Mouse (Mus musculus) CH12F3 (cell line): ENCODE measurements around the gene Arhgap22.

ENCODE experiments used
- in situ Hi-C: fragments of 300-500 bp; cut with MboI; formaldehyde crosslinking; loops from 2 replicates; pipeline ENCODE4 v1.14.3; 2020; ENCODE audit warnings: low sequenced_read_pairs

Gene Arhgap22

DNA sequence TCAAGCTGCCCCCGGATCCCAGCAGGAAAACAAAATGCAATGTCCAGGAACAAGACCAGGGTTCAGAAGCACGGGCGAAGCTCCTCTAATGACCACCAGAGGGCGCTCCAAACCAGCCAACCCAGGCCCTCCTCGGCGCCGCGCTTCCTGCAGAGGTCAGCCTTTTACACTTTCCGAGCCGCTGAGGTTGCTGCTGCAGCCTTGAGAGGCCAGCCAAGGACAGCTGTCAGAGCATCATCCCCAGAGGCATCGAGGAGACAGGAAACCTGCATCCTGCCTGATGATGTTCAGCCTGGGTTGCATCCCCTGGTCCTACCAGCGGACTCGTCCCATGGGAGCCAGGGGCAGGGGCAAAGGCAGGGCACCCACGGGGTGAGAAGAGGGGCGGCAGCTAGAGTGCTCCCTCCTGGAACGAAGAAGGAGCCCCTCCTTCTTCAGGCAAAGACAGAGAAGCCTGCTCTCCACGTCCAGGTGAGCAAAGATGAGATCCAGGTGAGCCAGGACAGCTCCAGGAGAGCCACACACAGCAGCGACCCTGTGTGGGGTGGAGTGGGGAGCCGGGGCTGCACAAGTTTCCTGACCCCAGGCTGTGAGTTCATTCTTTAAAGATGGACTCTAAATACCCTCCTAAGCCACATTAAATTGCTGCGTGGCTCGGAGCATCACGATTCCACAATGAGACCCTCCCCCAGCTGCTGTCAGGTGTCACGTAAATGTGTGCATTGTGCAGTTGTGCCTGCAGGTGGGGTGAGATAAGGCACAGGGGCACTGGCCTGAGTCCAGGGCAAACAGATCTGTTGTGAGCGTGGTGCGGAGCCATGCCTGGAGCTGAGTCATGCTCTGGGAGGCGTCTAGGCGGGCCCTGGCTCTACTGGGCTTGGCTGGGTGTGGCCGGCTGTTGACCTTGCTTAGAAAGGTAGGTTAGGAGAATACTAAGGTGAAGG is at the start of gene Arhgap22:
Gene Arhgap22, plus strand, starts transcription at position 204 of the 944 bp plus-strand sequence.
- in situ Hi-C loops, result loop anchor here (5.0 to 10.0 kb wide), 2 partner anchors 88 to 151 kb away; no protein-coding TSS in a partner anchor

DNA sequence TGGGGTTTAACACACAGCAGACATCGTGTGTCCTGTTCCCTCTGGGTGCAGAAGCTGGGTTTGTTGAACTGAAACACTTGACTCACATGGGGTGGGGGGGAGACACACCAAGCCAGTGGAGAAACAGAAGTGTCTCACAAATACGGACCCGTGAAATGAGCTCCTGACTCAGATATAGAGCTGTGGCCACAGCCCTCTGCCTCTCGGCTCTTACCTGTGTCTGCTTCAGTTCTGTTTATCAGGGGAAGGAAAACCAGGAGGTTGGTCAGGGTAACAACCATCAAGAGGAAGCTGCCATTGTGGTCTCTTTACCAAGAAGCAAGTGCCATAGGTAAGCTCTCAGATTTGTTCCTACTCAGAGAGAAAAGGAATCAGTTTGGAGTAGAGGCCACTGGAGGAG is 45.1 kb upstream of the Arhgap22 start:
- in situ Hi-C loops, result no loop called here

DNA sequence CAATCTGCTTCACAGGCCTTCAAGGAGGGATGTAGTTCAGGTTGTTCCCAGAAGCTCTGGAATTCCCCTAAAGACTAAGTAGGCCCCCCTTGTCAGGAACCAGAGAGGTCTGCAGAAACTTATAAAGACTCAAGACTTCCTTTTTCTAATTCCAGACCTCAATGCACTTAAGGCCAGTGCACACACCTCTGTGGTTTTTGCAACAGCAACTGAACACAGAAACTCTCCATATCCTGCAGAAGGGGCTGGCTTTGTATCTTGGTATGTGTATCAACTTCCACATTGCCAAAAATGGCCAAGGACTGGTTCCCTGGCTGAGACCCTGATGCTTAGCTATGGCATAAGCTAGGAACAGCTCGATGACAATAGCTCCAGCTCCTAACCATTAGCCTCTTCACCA is 41.9 kb upstream of the Arhgap22 start:
- in situ Hi-C loops, result no loop called here

DNA sequence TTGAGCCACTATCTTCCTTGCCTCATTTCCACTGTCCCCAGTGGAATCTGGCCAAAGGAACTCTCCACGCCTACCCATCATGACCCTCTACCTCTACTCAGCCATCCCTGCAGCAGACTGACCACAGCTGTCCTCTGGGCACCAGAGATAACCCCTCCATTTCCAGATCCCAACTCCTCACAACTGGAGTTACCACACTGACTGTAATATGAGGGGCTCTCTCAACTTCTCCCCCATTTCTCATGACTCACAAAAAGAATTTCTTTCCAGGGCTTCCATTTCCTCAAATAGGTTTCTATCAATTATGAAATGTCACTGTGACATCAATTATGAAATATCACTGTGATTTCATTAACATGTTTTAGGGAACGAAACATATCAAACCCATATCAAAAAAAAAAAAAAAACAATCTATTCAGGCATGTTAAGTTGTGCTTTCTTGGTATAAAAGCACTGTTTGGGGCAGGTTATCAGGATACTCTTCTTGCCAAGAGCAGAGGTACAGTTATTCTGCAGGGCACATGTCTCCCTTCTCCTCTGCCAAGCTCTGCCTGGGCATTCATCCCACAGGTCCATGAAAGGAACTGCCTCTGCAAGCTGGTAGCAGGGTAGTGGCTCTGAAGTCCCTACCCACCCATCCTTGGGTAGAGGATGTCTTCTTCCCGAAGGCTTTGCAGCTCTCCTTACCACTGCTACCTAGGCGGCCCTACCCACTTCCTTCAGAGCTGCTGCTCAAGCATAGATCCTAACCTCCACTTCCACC is 38.6 kb upstream of the Arhgap22 start:
- in situ Hi-C loops, result no loop called here

DNA sequence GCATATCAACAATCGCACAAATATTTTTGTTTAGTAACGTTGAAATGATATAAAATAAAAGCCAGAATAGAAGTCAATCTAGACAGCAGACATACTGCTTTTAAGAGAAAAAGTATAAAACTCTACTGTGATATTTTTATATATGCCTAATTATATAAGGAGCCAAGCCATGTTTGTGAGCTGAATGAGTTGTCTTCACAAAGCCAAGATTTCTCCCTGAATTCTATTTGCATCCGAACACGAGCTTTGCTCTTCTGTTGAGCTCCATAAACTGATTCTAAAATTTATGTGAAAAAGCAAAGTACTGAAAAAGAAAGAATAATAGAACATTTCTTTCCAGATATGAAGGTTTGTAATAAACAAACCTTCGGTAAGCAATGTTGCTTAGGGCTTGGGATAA is 33.7 kb upstream of the Arhgap22 start:
- in situ Hi-C loops, result no loop called here

DNA sequence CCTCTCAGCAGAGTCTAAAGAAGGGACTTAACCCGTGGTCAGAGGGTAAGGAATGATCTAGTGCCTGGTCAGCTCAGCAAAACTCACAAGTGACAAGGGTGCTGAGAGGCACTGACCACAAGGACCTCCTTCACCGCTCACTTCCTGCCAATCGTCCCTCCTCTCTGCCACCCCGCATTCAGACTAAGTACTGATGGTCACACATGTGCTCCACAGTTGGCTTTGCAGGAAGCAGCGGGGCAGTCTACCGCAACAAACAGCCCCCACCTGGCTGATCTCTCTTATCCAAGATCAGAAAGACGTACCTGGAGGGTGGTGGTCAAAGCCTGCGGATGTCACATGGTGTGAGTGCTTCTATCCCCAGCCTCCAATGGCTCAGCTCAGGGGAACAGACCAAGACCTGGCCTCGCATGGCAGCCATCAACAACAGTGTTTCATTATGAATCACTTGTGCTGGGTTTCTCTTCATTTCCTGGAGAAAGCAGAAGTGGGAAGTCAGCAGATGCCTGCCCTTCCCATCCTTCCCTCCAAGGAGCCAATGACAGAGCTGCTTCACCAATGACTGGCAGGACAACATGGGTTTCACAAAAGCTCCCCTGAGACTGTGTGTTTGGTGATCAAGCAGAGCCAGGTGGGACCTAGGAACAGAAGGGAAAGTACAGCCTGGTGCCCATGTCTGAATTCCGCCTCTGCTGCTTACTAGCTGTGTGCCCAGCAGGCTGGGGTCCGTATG is 28.6 kb upstream of the Arhgap22 start, which contains the start of gene Wdfy4:
Gene Wdfy4, minus strand, starts transcription at position 441 of the 733 bp plus-strand sequence.
- in situ Hi-C loops, result no loop called here

DNA sequence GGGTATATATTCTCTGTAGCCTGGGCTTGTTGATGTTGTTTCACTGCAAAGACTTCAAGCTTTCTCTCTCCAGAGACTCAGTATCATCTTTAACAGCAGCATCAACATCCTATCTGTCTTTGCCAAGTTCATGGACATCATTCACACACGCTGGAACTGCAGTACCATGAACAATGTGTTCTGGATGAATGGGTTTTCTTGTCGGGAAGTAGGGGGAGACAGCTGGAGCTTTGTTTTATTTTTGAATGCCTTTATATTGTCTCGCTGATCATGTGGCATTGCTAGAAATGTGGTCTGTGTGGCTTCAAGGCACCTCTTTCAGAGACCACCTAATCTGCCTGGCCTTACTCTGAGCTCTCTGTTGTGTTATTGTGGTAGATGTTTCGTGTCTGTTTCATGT is 26.6 kb upstream of the Arhgap22 start:
- in situ Hi-C loops, result no loop called here

DNA sequence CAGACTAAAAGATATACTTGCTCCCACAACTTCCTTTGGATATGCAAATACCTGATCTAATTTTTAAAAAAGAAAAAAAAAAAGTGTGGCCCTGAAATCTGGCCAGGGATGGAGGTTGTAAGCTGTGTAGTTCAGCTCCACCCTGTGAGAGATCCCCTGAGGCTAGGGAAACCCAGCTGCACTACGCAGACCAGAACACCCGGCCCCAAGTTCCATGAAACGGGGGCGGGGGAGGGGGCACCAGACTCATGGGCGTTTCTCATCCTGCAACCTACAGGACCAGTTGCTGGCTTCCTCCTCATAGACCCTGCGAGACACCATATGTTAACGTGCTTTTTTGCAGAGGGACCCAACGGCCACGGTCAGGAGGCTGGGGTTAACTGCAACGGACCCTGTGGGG is 24.6 kb upstream of the Arhgap22 start:
- in situ Hi-C loops, result no loop called here

DNA sequence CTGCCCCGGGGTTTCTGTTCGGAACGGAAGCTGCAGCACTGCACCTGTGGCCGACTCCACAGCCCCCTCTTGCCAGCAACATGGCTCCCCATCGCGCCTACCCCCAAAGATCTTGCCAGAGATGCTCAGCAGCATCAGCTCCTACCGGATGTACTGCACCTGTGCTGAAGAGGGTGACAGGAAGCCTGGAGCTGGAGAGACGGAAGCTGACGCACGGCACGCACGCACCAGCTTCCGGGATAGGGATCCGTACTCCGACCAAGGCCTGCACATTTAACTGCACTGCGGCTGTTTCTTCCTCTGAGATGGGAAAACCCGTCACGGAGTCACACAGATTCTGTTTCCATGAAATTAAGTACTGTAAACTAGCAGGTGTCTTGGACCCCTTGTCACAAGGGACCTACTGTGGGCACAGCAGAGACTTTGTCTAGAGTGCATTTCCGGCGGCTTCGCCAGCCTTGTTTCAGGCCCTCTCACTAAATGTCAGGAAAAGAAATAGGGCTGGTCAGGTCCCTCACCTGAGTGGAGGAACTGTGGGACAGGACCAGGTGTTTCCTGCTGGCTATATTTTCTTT is 23.9 kb upstream of the Arhgap22 start:
- in situ Hi-C loops, result no loop called here

DNA sequence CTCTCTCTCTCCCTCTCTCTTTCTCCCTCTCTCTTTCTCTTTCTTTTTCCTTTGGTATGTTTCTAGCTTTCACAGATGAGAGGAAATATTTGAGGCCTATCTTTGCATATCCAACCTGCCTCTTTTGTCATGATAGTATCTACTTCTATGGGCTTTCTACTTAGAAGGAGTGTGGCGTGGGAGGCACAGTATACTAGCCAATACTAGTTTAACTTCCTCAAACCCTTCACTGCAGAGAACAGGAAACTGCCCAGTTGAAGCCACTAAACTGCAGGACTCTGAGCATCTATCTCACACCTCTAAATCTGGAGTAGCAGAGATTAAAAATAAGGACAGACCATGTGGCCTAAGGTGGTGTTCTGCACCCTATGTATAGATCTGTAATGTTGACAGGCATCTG is 23.2 kb upstream of the Arhgap22 start:
- in situ Hi-C loops, result no loop called here

DNA sequence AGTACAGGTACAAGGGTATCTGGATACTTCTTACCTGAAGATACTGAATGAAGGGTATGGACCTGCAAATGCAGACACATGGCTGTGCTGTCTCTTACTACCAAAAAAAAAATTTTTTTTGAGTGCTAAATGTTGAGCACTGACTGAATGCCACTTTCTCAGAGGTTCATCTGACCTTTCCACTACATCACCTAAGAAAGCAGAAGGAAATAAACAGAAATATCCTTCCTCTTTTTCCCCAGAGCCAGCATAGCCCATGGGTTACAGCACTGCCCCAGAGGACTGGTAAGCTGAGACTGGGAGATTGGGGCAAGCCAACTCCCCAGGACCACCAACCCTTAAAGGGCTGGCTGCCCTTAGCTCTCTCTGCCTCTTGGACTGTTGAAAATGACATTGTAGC is 20.1 kb upstream of the Arhgap22 start:
- in situ Hi-C loops, result no loop called here

DNA sequence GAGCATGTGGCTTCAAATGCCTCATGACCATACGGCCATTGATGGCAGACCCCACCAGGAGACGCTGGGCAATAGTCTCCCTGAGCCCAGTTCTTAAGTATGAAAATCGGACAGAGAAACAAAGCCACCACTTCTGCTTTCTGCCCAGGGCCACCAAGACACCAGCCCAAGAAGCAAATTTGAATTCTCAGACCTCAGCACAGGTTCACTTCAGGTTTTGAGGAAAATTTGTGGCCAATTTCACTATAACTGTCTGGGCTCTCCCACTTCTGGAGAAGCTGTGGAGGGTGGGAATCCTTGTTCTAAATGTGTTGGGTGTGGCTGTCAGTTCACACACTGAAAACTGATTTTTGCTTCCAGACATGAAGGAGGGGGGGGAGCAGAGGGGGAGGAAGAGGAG is 19.6 kb upstream of the Arhgap22 start:
- in situ Hi-C loops, result no loop called here

DNA sequence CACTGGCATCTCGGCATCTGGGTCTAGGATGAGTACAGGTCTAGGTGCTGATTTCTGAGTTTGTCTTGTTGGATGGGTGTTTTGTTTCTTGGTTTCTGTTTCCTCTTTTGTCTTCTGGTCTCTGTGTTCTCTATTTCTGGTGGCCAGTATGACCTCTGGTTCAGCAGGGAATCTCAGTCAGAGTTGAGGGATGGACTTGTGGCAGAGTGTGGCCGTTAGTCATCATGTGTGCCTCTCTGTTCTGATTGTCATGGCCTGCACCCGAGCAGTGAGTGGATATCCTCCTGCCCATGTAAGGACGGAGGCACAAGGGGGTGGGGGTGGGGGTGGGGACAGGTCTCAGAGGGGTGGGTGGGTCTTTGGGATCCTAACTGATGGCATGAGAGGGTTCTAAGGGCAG is 11.7 kb upstream of the Arhgap22 start:
- in situ Hi-C loops, result no loop called here

DNA sequence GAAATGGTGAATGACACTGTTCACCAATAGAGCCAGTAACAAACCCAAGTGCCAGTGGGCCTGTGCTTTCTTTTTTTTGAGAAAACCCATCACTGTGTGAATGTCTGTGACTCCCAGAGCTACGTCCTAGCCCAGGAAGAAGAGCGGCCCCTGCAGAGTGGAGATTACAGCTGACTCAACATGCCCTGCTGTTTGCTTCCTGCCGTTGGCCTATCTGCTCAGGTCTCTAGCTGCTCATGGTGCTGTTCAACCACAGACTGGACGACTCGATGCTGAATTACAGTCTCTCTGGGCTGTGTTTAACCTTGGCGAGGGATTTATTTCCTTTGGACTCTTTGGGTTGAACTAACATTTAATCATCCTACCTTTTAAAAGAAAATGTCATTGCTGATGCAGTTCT is 10.9 kb upstream of the Arhgap22 start:
- in situ Hi-C loops, result no loop called here

DNA sequence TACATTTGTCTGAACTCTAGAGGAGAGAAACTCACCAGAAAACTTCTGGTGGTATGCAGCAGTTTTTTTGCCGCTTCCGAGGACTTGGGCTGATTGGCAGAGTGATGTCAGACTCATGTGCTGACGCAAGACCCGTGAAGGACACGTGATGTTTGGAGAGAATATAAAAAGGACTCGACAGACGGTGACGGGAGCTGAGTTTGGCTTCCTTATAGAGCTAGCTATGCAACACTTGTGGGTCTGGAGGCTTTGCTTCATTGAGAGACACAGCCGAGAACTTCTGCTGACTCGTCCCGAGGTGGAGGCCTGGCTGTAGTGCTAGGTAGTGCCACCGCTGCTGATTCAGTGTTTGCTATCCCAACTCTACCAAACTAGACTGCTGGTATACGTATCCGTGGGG is 10.0 kb upstream of the Arhgap22 start:
- in situ Hi-C loops, result no loop called here

DNA sequence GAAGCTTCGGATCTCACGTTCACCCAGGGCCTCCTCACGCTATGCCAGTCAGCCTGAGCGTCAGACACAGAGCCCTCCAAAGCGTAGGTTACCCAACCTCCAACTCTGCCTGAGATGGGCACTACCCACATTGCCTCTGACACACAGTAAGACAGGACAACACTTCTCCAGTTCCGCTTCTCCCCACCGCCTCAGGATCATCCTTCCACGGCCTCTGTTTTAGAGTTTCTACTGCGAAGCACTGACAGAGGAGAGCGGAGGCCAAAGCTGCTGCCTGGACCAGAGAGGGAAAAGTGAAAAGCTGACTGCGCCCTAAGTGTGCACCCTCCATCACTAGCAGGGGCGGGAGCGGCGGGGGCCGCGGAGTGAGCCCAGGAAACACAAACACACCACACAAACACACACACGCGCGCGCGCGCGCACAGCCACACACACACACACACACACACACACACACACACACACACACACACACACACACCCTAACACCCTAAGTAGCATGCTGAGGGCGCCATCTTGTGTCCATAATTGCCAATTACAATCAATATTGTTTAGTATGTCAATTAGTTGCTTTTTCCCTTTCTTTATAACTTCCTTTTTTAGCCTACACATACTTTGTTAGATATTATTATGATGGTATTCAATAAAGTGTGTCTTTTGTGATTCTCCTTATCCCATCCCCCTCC is 8.4 kb upstream of the Arhgap22 start:
- in situ Hi-C loops, result loop anchor here (5.0 kb wide), 1 partner anchor 58 kb away; no protein-coding TSS in a partner anchor

DNA sequence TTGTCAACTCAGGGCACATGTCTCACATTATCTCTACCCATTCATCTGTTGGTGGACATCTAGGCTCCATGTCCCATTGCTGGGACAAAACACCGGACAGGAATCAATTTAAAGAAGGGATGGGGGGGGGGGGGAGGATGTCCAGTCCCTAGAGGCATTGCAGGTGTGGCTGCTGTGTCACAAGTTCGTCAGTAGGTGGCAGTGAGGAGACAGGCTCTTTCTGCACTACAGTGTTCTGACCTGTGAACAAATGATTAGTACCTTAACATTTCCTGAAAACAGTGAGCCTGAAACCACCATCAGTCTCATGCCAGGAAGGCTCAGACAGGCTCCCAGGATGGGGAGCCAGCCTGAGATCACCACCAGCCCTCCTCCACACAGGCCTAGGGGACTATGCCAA is 6.8 kb upstream of the Arhgap22 start:
- in situ Hi-C loops, result loop anchor here (5.0 kb wide), 1 partner anchor 60 kb away; no protein-coding TSS in a partner anchor

DNA sequence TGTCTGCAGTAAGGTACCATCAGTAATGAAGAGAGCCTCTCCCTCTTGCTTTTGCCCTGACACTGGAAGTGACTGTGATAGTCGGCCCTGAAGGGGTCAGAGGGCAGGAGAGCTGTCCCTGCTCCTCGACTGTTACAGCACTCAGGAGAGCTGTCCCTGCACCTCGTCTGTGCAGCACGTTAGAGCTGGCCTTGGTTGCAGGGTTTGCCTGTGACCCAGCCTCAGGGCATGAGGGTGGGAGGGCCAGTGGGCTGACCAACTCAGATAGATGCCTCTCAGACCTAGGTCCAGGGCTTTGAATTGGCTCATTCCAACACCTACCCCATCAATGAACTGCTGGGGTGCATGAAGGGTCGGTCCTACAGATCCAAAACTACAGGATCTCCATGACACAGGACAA is 5.5 kb upstream of the Arhgap22 start:
- in situ Hi-C loops, result loop anchor here (5.0 kb wide), 1 partner anchor 61 kb away; no protein-coding TSS in a partner anchor

DNA sequence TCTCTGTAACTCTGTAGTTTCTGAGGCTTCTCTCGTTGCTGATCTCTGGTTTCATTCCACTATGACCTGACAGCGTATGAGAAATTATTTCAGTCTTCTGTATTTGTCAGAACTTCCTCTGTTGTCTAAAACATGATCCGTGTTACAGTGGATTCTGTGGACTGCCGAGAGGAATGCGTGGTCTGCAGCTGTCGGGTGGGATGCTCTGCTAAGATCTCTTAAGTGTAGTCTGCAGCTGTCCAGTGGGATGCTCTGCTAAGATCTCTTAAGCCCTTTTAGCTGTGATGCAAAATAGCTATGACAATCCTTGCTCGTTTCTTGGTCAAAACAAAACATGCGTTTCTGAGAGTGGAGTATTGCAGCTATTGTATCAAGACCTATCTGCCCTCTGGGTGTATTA is 3.0 kb upstream of the Arhgap22 start:
- in situ Hi-C loops, result loop anchor here (5.0 to 10.0 kb wide), 2 partner anchors 91 to 154 kb away; no protein-coding TSS in a partner anchor
